Mouse (Mus musculus) MEL (cell line): ENCODE results near the gene Omt2b. TPM values are rescaled to one million over a fixed set of nuclear protein-coding genes. Genes with fewer than 3 reads are reported as not detected.
"Not testable (repeated sequence)": the region's sequence is repeated elsewhere in the genome, so short reads cannot be mapped to it uniquely, and the experiment has no call there.

Source experiments
- DNase-seq: peaks from one replicate; pipeline ENCODE4 v3.0.0; 2011; ENCODE audit warnings: low read depth, low spot score
- H3K27ac ChIP-seq: 2 replicates; pipeline ENCODE4 v1.5.1; 2012; ENCODE audit warnings: low read depth, mild to moderate bottlenecking, control low read depth, low read length, moderate library complexity; ENCODE audit not compliant: control insufficient read depth
- H3K27me3 ChIP-seq, 2 experiments: fragments of 150-350 bp in 1 of 2; sonication (generic) in 1 of 2; 2 replicates each; pipeline ENCODE4 v1.6.1; 2012; ENCODE audit warnings: low read length in 2 of 2, mild to moderate bottlenecking in 2 of 2, improper control_type of control experiment in 1 of 2, moderate library complexity in 1 of 2; ENCODE audit not compliant: insufficient read depth in 2 of 2, control insufficient read depth in 1 of 2
- H3K36me3 ChIP-seq, 2 experiments: 2 replicates each; pipeline ENCODE4 v1.6.1; 2012 to 2014; ENCODE audit warnings: low read length in 2 of 2, improper control_type of control experiment in 1 of 2, inconsistent platforms in 1 of 2, mild to moderate bottlenecking in 1 of 2; ENCODE audit not compliant: insufficient read depth in 2 of 2, control insufficient read depth in 1 of 2
- H3K4me1 ChIP-seq, 2 experiments: fragments of 150-350 bp in 1 of 2; sonication (generic) in 1 of 2; 2 replicates each; pipeline ENCODE4 v1.6.1; 2012; ENCODE audit warnings: low read length in 2 of 2, improper control_type of control experiment in 1 of 2, mild to moderate bottlenecking in 1 of 2; ENCODE audit not compliant: insufficient read depth in 2 of 2, control insufficient read depth in 1 of 2
- H3K4me3 ChIP-seq, 2 experiments: fragments of 150-350 bp in 1 of 2; sonication (generic) in 1 of 2; 2 replicates each; pipeline ENCODE4 v1.5.1; 2012; ENCODE audit warnings: low read depth in 2 of 2, low read length in 2 of 2, mild to moderate bottlenecking in 2 of 2, moderate library complexity in 2 of 2, control low read depth in 1 of 2, improper control_type of control experiment in 1 of 2; ENCODE audit not compliant: control insufficient read depth in 1 of 2, insufficient read depth in 1 of 2
- H3K79me2 ChIP-seq: 2 replicates; pipeline ENCODE4 v1.6.1; 2012; ENCODE audit warnings: mild to moderate bottlenecking, low read length, moderate library complexity; ENCODE audit not compliant: control insufficient read depth, poor library complexity, insufficient read depth
- H3K9ac ChIP-seq: 2 replicates; pipeline ENCODE4 v1.6.1; 2012; ENCODE audit warnings: low read depth, mild to moderate bottlenecking, control low read depth, low read length, moderate library complexity; ENCODE audit not compliant: control insufficient read depth, poor library complexity, severe bottlenecking
- H3K9me3 ChIP-seq: fragments of 150-350 bp; sonication (generic); replicated peaks from 2 replicates; pipeline ENCODE4 v1.6.1; 2012; ENCODE audit warnings: mild to moderate bottlenecking, low read length, improper control_type of control experiment, moderate library complexity; ENCODE audit not compliant: insufficient read depth
- CTCF ChIP-seq, 3 experiments: IDR thresholded peaks in 2 of 3; conservative IDR thresholded peaks in 1 of 3; 2 replicates each; pipeline ENCODE4 v1.5.1; 2011 to 2012; ENCODE audit warnings: low read length in 3 of 3, low read depth in 2 of 3, mild to moderate bottlenecking in 2 of 3, improper control_type of control experiment in 1 of 3, inconsistent platforms in 1 of 3, mixed read lengths in 1 of 3, moderate library complexity in 1 of 3; ENCODE audit not compliant: control insufficient read depth in 1 of 3, insufficient read depth in 1 of 3, poor library complexity in 1 of 3, severe bottlenecking in 1 of 3
- ELF1 ChIP-seq: IDR thresholded peaks from 2 replicates; pipeline ENCODE4 v1.6.1; 2014; ENCODE audit warnings: low read depth, mild to moderate bottlenecking, inconsistent platforms, low read length, improper control_type of control experiment, moderate library complexity
- KAT2A ChIP-seq: conservative IDR thresholded peaks from 2 replicates; pipeline ENCODE4 v1.6.1; 2012; ENCODE audit warnings: low read depth, low read length, improper control_type of control experiment, inconsistent platforms
- RAD21 ChIP-seq: IDR thresholded peaks from 2 replicates; pipeline ENCODE4 v1.6.1; 2011; ENCODE audit warnings: mild to moderate bottlenecking, low read depth, low read length, improper control_type of control experiment
- SMC3 ChIP-seq: IDR thresholded peaks from 2 replicates; pipeline ENCODE4 v1.6.1; 2011; ENCODE audit warnings: low read depth, low read length, improper control_type of control experiment
- polyA plus RNA-seq, 2 experiments: library from polyadenylated mRNA; stranded (reverse) in 1 of 2; unstranded in 1 of 2; fragments of >175 nt in 1 of 2; fragments of >200 nt in 1 of 2; gene quantifications; 2 replicates each; pipeline versions ENCODE4 v1.2.1 to v1.2.4; 2012; ENCODE audit warnings: low replicate concordance in 2 of 2, low read depth in 1 of 2; ENCODE audit not compliant: insufficient read length in 2 of 2, insufficient read depth in 1 of 2, missing spikeins in 1 of 2
- total RNA-seq: library from RNA; depleted of rRNA; stranded (reverse); fragments of 300-350 nt; gene quantifications from 2 replicates; pipeline ENCODE4 v1.2.3, GENCODE M21; 2012

Omt2b gene
- total and polyA plus RNA-seq, 3 experiments, result not detected

DNA sequence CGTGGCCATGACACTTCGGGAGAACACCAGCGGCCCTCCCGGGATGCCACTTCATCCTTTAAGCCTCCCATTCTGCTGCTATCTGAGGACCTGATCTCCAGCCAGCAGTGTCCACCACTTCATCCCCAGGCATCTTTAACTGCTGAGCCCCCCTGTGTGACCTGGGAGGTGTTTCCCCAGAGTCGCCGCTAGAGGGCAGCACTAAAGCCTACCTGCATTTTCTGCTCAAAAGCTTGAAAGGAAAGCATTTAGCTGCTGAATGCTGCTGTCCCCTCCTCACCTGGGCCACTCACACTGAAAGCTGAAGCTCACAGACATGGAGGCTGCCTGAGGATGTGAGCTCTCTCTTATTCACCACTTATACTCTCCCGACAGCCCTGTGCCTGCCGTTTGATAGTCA, 12.9 kb downstream of the Omt2b start:
- not testable (repeated sequence) for H3K9ac ChIP-seq, H3K79me2 ChIP-seq, H3K27me3 ChIP-seq, H3K27ac ChIP-seq, H3K36me3 ChIP-seq, H3K9me3 ChIP-seq, H3K4me1 ChIP-seq, H3K4me3 ChIP-seq
- TF ChIP-seq CTCF (IDR thresholded peaks at IDR 0.05 in 2 of 3, conservative IDR thresholded peaks at IDR 0.05 in 1 of 3; ENCODE audit: control insufficient read depth in 1 of 3, insufficient read depth in 1 of 3, low read depth in 2 of 3, low read length in 3 of 3, poor library complexity in 1 of 3, severe bottlenecking in 1 of 3), result peak; percentile 58 to 74 (median 63)
- TF ChIP-seq RAD21, result peak; percentile 26
- TF ChIP-seq SMC3, result peak; percentile 55
- DNase-seq, result peak; percentile 48

DNA sequence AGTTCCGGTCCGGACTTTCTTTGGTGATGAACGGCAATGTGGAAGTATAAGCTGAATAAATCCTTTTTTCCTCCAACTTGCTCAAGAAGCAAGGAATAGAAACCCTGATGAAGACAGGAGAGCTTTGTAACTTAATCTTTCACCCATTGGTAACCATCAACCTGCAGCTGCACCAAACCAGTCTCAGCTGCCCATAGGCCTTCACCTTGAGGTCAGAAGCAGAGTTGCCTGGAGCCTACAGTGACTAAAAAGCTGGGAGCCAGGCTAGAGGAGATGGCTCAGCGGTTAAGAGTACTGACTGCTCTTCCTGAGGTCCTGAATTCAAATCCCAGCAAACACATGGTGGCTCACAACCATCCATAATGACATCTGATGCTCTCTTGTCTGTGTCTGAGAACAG, 15.1 kb downstream of the Omt2b start:
- not testable (repeated sequence) for DNase-seq

DNA sequence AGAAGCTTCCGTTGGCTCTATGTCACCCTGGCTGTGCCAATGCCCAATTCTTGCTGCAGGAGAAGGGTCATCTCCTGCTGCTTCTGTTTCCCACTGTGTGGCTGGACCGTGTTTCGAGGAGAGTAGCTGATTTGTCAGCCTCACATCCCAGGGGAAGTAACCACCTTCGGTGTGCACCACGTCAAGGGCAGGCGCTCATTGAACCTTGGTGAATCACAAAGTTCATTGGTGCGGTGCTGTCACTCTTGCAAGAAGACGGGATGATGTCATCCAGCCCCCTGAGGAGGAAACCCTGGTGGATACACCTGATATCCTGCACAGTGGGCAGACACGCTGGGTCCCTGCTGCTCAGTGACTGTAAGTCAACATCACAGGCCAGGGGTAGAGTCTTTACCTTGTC, 15.7 kb downstream of the Omt2b start:
- not testable (repeated sequence) for DNase-seq, H3K4me1 ChIP-seq, H3K27ac ChIP-seq, H3K27me3 ChIP-seq, H3K36me3 ChIP-seq, H3K79me2 ChIP-seq, H3K4me3 ChIP-seq, H3K9ac ChIP-seq, H3K9me3 ChIP-seq

More for the DNA sequence above, 15.1 kb downstream of the Omt2b start:
- not testable (repeated sequence) for H3K27me3 ChIP-seq, H3K9ac ChIP-seq, H3K9me3 ChIP-seq, H3K79me2 ChIP-seq, H3K36me3 ChIP-seq, H3K4me1 ChIP-seq, H3K4me3 ChIP-seq, H3K27ac ChIP-seq

DNA sequence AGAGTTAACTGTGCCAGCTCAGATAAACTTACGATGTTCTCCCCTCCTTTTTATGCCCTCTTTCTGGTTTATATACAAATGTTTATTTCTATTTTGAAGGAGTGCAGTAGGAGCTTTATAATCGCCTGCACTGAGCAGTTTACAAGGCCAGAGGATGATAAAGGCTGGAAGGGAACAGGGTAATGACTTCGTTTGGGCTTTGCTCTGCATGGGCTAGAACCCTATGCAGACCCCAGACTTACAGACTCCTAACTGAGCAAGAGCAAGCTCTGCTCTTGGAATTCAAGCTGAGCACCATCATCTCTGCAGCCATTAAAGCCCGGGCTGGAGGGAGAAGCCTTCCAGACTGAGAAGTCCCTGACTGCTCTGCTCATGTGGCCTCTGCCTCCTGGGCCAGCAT, 17.8 kb downstream of the Omt2b start:
- H3K4me3 ChIP-seq, H3K9me3 ChIP-seq, H3K4me1 ChIP-seq, H3K27me3 ChIP-seq, H3K27ac ChIP-seq, DNase-seq, H3K9ac ChIP-seq, H3K79me2 ChIP-seq, H3K36me3 ChIP-seq: not testable (repeated sequence)

DNA sequence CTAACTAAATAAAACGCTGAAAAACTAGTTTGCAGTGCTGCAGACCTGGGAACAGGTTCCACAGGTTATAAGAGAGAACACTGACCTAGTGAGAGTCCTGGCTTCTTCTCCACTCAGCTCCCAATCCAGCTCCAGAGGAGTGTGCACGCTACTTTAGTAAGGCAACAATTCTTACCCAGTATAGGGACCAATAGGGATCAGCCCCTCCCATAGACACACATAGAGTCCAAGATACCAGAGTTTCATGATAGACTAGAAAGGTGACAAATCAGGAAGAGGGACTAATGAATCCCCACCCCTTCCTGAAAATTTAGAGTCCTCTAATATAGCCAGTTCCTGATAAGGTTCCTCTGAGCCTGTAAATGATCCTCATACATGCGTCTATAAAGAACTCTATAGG, 19.6 kb downstream of the Omt2b start:
- Histone ChIP-seq H3K27me3 (peaks cover 0 to 2% of the 10 kb centered on the region in 2 experiments; a peak in 2 of 4 replicates), H3K27ac (no peak overlapping the region), H3K36me3 (no peaks in the 10 kb centered on the region), H3K9ac (no peak overlapping the region), H3K9me3 (no peaks in the 10 kb centered on the region), H3K79me2 (no peaks in the 10 kb centered on the region), H3K4me3 (no peak overlapping the region), H3K4me1 (no peaks in the 10 kb centered on the region)
- TF ChIP-seq KAT2A (no peak), ELF1 (peak; percentile 16; the same call in 1 of the 2 replicates)
- peak; percentile 76 for DNase-seq

DNA sequence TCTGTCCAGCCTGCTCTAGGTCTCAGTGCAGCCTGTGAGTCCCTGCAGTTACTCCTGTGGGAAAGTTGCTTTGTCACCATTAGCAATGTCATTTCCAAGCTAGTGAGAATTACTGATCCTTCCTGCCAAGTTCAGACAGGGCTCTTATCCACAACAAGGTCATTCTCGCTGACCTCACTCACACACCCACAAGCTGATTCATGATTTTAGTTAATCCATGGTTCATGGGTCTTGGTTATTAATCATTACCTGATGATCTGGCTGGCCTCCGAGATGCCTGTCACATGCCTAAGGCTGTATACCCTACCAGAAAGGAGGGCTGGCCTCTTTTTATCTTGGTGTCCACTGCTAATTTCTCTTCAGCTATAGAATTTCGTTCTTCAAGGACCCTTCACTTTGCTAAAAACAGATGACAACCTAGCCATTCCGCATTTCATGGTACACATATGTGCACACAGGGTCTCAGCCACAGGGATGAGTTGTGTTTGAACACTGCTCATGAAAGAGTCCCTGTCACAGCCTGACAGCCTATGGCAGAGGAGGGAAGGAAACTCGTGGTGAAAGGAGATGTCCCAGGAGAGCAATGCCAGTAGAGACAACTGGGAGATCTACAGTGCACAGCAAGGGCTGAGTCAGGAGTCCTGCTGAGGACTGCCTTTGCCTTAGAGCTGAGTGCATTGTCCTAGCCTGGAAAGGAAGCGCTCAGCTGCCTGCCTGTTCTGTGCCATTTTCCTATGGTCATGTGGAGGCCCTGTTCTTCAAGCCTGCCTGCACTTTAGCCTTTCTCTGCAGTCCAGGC, 21.0 kb downstream of the Omt2b start:
- H3K4me3 ChIP-seq, H3K9me3 ChIP-seq, H3K27ac ChIP-seq, H3K27me3 ChIP-seq, H3K36me3 ChIP-seq, H3K79me2 ChIP-seq, H3K4me1 ChIP-seq, H3K9ac ChIP-seq, DNase-seq: not testable (repeated sequence)
